13 mouse cellular contexts compared by ENCODE assay signal in genomic region chr19:37432868-37433570, GRCm38 (mm10). TPM values are rescaled to one million over a fixed set of nuclear protein-coding genes. Genes with fewer than 3 reads are reported as not detected.
DNase-seq lines count a peak whose midpoint lies in the region; ATAC-seq and TF ChIP-seq lines count a peak whose summit lies in the region.
"Had no signal": no experiment of that assay in that cellular context is flagged by ENCODE, and none has a peak within 500 bp of the region (broad histone marks: within the 10 kb centered on the region; RNA-seq: fewer than 3 reads in every experiment).

No protein-coding gene starts in this region.

- H3K27me3 ChIP-seq in heart, embryonic 16.5 days (ENCODE audit: control insufficient read depth, insufficient read depth, low read length): peaks cover 59% of the 10 kb centered on the region
- H3K27me3 ChIP-seq in lung, embryonic 16.5 days (ENCODE audit: control insufficient read depth, insufficient read depth, low read depth, low read length): peaks cover 55% of the 10 kb centered on the region
- peaks cover 81% of the 10 kb centered on the region for H3K27me3 ChIP-seq in limb, embryonic 10.5 days (ENCODE audit: low read depth, poor library complexity, severe bottlenecking)
- peaks cover 88% of the 10 kb centered on the region for H3K27me3 ChIP-seq in liver, embryonic 13.5 days

- H3K9ac ChIP-seq in heart, embryonic 16.5 days (ENCODE audit: low read length): no peak overlapping the region
- H3K9ac ChIP-seq in lung, embryonic 16.5 days (ENCODE audit: low read length): no peak overlapping the region
- 0 out of 2 replicates have a peak overlapping the region, but pooled peaks have one; percentile 78 for H3K9ac ChIP-seq in liver, embryonic 13.5 days
- H3K9ac ChIP-seq: embryonic facial prominence, embryonic 15.5 days; midbrain, embryonic 13.5 days had no signal

- H3K36me3 ChIP-seq in heart, embryonic 16.5 days (ENCODE audit: control insufficient read depth, insufficient read depth): no peaks in the 10 kb centered on the region
- no peaks in the 10 kb centered on the region for H3K36me3 ChIP-seq in lung, embryonic 16.5 days (ENCODE audit: control insufficient read depth, insufficient read depth, low read length)
- no peaks in the 10 kb centered on the region for H3K36me3 ChIP-seq in limb, embryonic 10.5 days
- 0 out of 2 replicates have a peak, but pooled peaks cover 3% of the 10 kb centered on the region for H3K36me3 ChIP-seq in liver, embryonic 13.5 days
- H3K36me3 ChIP-seq: embryonic facial prominence, embryonic 15.5 days; midbrain, embryonic 13.5 days had no signal

- TF ChIP-seq CTCF in lung, adult 2 months (IDR thresholded peaks at IDR 0.05; ENCODE audit: insufficient read depth, low read length): no peak

- H3K4me1 ChIP-seq in heart, embryonic 16.5 days (ENCODE audit: control insufficient read depth, insufficient read depth, low read length): 0 out of 2 replicates have a peak, but pooled peaks cover 3% of the 10 kb centered on the region
- peaks cover 11% of the 10 kb centered on the region; the same call in 1 of the 2 replicates for H3K4me1 ChIP-seq in lung, embryonic 16.5 days (replicated peaks; ENCODE audit: control insufficient read depth, insufficient read depth, low read length)
- H3K4me1 ChIP-seq in lung, adult 2 months (ENCODE audit: control insufficient read depth, insufficient read depth, low read length): no peaks in the 10 kb centered on the region; the same call in 1 of the 2 replicates
- H3K4me1 ChIP-seq in limb, embryonic 10.5 days: peaks cover 34% of the 10 kb centered on the region
- peaks cover 50% of the 10 kb centered on the region for H3K4me1 ChIP-seq in liver, embryonic 13.5 days (replicated peaks)

- no peak for ATAC-seq in heart, embryonic 16.5 days (replicated peaks; ENCODE audit: extremely low read depth, insufficient read depth, low FRiP score)
- no peak for ATAC-seq in lung, embryonic 16.5 days (ENCODE audit: low read depth)
- ATAC-seq in liver, embryonic 13.5 days (ENCODE audit: low read depth): no peak

- peak overlapping the region; percentile 74; the same call in 1 of the 2 replicates for H3K4me2 ChIP-seq in heart, embryonic 16.5 days (ENCODE audit: low read depth, low read length)
- peak overlapping the region; percentile 81 for H3K4me2 ChIP-seq in lung, embryonic 16.5 days (ENCODE audit: low read depth, low read length)
- peak overlapping the region; percentile 81 for H3K4me2 ChIP-seq in liver, embryonic 13.5 days

- TF ChIP-seq POLR2A in lung, adult 2 months (IDR thresholded peaks at IDR 0.05; ENCODE audit: borderline replicate concordance, extremely low read depth, low read depth, low read length): no peak

- DNase-seq in heart, adult 9 months (ENCODE audit: low spot score in 2 of 2): no peak
- no peak for DNase-seq in lung, adult 2 months
- peak; percentile 38 for DNase-seq in limb, embryonic 10.5 days (ENCODE audit: low spot score)
- no peak for DNase-seq in liver, embryonic 13.5 days
- no peak for DNase-seq in left cerebral cortex, adult 11 months (ENCODE audit: low spot score)
- no peak for DNase-seq in layer of hippocampus, postnatal 14 days (ENCODE audit: low spot score in 2 of 2)
- DNase-seq: adrenal gland, adult 2 months; gastrocnemius, postnatal 10 days; layer of hippocampus, postnatal 36 days had no signal

- WGBS in heart, embryonic 16.5 days: 26% methylated on average over 16 of the region's 16 CpGs
- WGBS in lung, embryonic 16.5 days: 18% methylated on average over 16 of the region's 16 CpGs
- 43% methylated on average over 16 of the region's 16 CpGs for WGBS in lung, adult 2 months
- 19% methylated on average over 16 of the region's 16 CpGs for WGBS in limb, embryonic 10.5 days
- WGBS in liver, embryonic 13.5 days (ENCODE audit: insufficient replicate concordance): 28% methylated on average over 16 of the region's 16 CpGs

- H3K27ac ChIP-seq in heart, embryonic 16.5 days (ENCODE audit: low read length): no peak overlapping the region
- no peak overlapping the region for H3K27ac ChIP-seq in lung, embryonic 16.5 days (ENCODE audit: low read length)
- no peak overlapping the region for H3K27ac ChIP-seq in limb, embryonic 10.5 days
- H3K27ac ChIP-seq in liver, embryonic 13.5 days: no peak overlapping the region
- H3K27ac ChIP-seq: embryonic facial prominence, embryonic 15.5 days; midbrain, embryonic 13.5 days had no signal

- H3K4me3 ChIP-seq in heart, embryonic 16.5 days (ENCODE audit: low read length): no peak overlapping the region; the same call in 1 of the 2 replicates
- peak overlapping the region; percentile 74 for H3K4me3 ChIP-seq in lung, embryonic 16.5 days (ENCODE audit: low read length)
- H3K4me3 ChIP-seq in lung, adult 2 months (replicated peaks; ENCODE audit: extremely low read depth, low read depth, low read length): no peak overlapping the region
- no peak overlapping the region for H3K4me3 ChIP-seq in limb, embryonic 10.5 days
- H3K4me3 ChIP-seq in liver, embryonic 13.5 days (replicated peaks): peak overlapping the region; percentile 69

- H3K9me3 ChIP-seq in heart, embryonic 16.5 days (replicated peaks; ENCODE audit: control insufficient read depth, low read length): 0 out of 2 replicates have a peak, but pooled peaks cover 2% of the 10 kb centered on the region
- H3K9me3 ChIP-seq in lung, embryonic 16.5 days (ENCODE audit: control insufficient read depth, low read length): no peaks in the 10 kb centered on the region; the same call in 1 of the 2 replicates
- no peaks in the 10 kb centered on the region for H3K9me3 ChIP-seq in limb, embryonic 10.5 days (replicated peaks)
- H3K9me3 ChIP-seq in liver, embryonic 13.5 days (replicated peaks): no peaks in the 10 kb centered on the region
- H3K9me3 ChIP-seq: embryonic facial prominence, embryonic 15.5 days; midbrain, embryonic 13.5 days had no signal

RNA-seq across cellular contexts. Expression of gene Hhex, which starts 1.6 kb away (rescaled TPM):
- 13.0 and 13.1 TPM in 2 replicates for polyA plus RNA-seq in heart, embryonic 16.5 days (2015; fragmentation: Nextera tagmentation; extraction: Ambion mirVana)
- polyA plus RNA-seq in lung, embryonic 16.5 days (2015; fragmentation: Nextera tagmentation; extraction: Ambion mirVana): 38.3 and 40.2 TPM in 2 replicates
- 20.0 and 28.6 TPM in 2 replicates for polyA plus RNA-seq in lung, adult 2 months (2012; rRNA removed)
- 6.8 and 7.2 TPM in 2 replicates for polyA plus RNA-seq in limb, embryonic 10.5 days (2016; fragmentation: Nextera tagmentation; extraction: Ambion mirVana)
- 27.8 and 34.4 TPM in 2 replicates for polyA plus RNA-seq in liver, embryonic 13.5 days (2015; fragmentation: Nextera tagmentation; extraction: Ambion mirVana)
- 1 to 10 TPM; 2.6 to 3.6 TPM for total RNA-seq in layer of hippocampus, postnatal 14 days (2021)

RNA-seq across cellular contexts. Expression of gene Kif11, which starts 56.8 kb away (rescaled TPM):
- polyA plus RNA-seq in heart, embryonic 16.5 days (2015; fragmentation: Nextera tagmentation; extraction: Ambion mirVana): 43.7 and 51.5 TPM in 2 replicates
- polyA plus RNA-seq in lung, embryonic 16.5 days (2015; fragmentation: Nextera tagmentation; extraction: Ambion mirVana): 64.5 and 73.1 TPM in 2 replicates
- polyA plus RNA-seq in lung, adult 2 months (2012; rRNA removed): 0.31 and 0.80 TPM in 2 replicates
- 73.1 and 88.0 TPM in 2 replicates for polyA plus RNA-seq in limb, embryonic 10.5 days (2016; fragmentation: Nextera tagmentation; extraction: Ambion mirVana)
- 50.8 and 65.4 TPM in 2 replicates for polyA plus RNA-seq in liver, embryonic 13.5 days (2015; fragmentation: Nextera tagmentation; extraction: Ambion mirVana)
- total RNA-seq in layer of hippocampus, postnatal 14 days (2021): 1 to 10 TPM; 2.4 to 3.1 TPM

Comparison
In these comparisons a context has a peak if more than half of its experiments do, and no peak if none do; other contexts are left out.
1. H3K4me3 ChIP-seq: peak in lung, embryonic 16.5 days (single experiment) and liver, embryonic 13.5 days (single experiment); none in heart, embryonic 16.5 days (single experiment), lung, adult 2 months (single experiment) and limb, embryonic 10.5 days (single experiment).
2. RNA of gene Kif11, which starts 56.8 kb away (polyA plus RNA-seq): 73.1 to 88.0 TPM in limb, embryonic 10.5 days, 64.5 to 73.1 TPM in lung, embryonic 16.5 days, 43.7 to 51.5 TPM in heart, embryonic 16.5 days and 50.8 to 65.4 TPM in liver, embryonic 13.5 days; 0.31 to 0.80 TPM in lung, adult 2 months; every median in the first group is over 10 times any median in the second.
3. Peak in every context shown above with its lines, with median percentiles within 50 percentile points of each other: H3K4me2 ChIP-seq.